Mouse (Mus musculus): ENCODE results near the gene Aaed1. TPM values are rescaled to one million over a fixed set of nuclear protein-coding genes. Genes with fewer than 3 reads are reported as not detected.

Aaed1 gene
- total RNA-seq (2021) = 10 to 100 TPM; 10.0 to 10.3 TPM

GRCm38 (mm10) chr13:64312024-64312915, at the start of gene Aaed1:
TSS of gene Aaed1 (minus strand) at chr13:64312710.
- peak; percentile 84 to 93 for DNase-seq (ENCODE audit: extremely low spot score in 1 of 2, low spot score in 2 of 2)
- intact Hi-C loops (cut with DNase I) = loop anchor here (5.0 kb wide), 1 partner anchor 55 kb away; no protein-coding TSS in a partner anchor

GRCm38 (mm10) chr13:64362139-64362538, 49.6 kb upstream of the Aaed1 start:
- no peak for DNase-seq (ENCODE audit: extremely low spot score in 1 of 2, low spot score in 2 of 2)
- intact Hi-C loops (cut with DNase I) = no loop called here

GRCm38 (mm10) chr13:64361020-64361419, 48.5 kb upstream of the Aaed1 start:
- intact Hi-C loops (cut with DNase I) = no loop called here
- no peak for DNase-seq (ENCODE audit: extremely low spot score in 1 of 2, low spot score in 2 of 2)

GRCm38 (mm10) chr13:64359702-64360101, 47.2 kb upstream of the Aaed1 start:
- intact Hi-C loops (cut with DNase I) = no loop called here
- DNase-seq (ENCODE audit: extremely low spot score in 1 of 2, low spot score in 2 of 2) = no peak

- intact Hi-C loops (cut with DNase I) = no loop called here
- DNase-seq (ENCODE audit: extremely low spot score in 1 of 2, low spot score in 2 of 2) = peak in 1 of 2 experiments; percentile 9
Observed at GRCm38 (mm10) chr13:64358476-64358875, 46.0 kb upstream of the Aaed1 start.

GRCm38 (mm10) chr13:64357389-64357788, 44.9 kb upstream of the Aaed1 start:
- intact Hi-C loops (cut with DNase I) = no loop called here
- no peak for DNase-seq (ENCODE audit: extremely low spot score in 1 of 2, low spot score in 2 of 2)

GRCm38 (mm10) chr13:64349474-64349873, 37.0 kb upstream of the Aaed1 start:
- no peak for DNase-seq (ENCODE audit: extremely low spot score in 1 of 2, low spot score in 2 of 2)
- intact Hi-C loops (cut with DNase I) = no loop called here

- intact Hi-C loops (cut with DNase I) = no loop called here
- DNase-seq (ENCODE audit: extremely low spot score in 1 of 2, low spot score in 2 of 2) = peak; percentile 32
Observed at GRCm38 (mm10) chr13:64344082-64344501, 31.6 kb upstream of the Aaed1 start.

- peak; percentile 6 to 24 for DNase-seq (ENCODE audit: extremely low spot score in 1 of 2, low spot score in 2 of 2)
- intact Hi-C loops (cut with DNase I) = no loop called here
Observed at GRCm38 (mm10) chr13:64343598-64343997, 31.1 kb upstream of the Aaed1 start.

- DNase-seq (ENCODE audit: extremely low spot score in 1 of 2, low spot score in 2 of 2) = no peak
- intact Hi-C loops (cut with DNase I) = no loop called here
Observed at GRCm38 (mm10) chr13:64335546-64336132, 23.1 kb upstream of the Aaed1 start.

- intact Hi-C loops (cut with DNase I) = no loop called here
- DNase-seq (ENCODE audit: extremely low spot score in 1 of 2, low spot score in 2 of 2) = no peak
Observed at GRCm38 (mm10) chr13:64333102-64333501, 20.6 kb upstream of the Aaed1 start.

GRCm38 (mm10) chr13:64332321-64332720, 19.8 kb upstream of the Aaed1 start:
- intact Hi-C loops (cut with DNase I) = no loop called here
- no peak for DNase-seq (ENCODE audit: extremely low spot score in 1 of 2, low spot score in 2 of 2)

- DNase-seq (ENCODE audit: extremely low spot score in 1 of 2, low spot score in 2 of 2) = no peak
- intact Hi-C loops (cut with DNase I) = loop anchor here (10.0 kb wide), 1 partner anchor 582 kb away; the partner anchor contains the start of gene Cntnap3
Observed at GRCm38 (mm10) chr13:64322561-64323281, 10.2 kb upstream of the Aaed1 start.

GRCm38 (mm10) chr13:64320334-64320733, 7.8 kb upstream of the Aaed1 start:
- DNase-seq (ENCODE audit: extremely low spot score in 1 of 2, low spot score in 2 of 2) = no peak
- intact Hi-C loops (cut with DNase I) = loop anchor here (10.0 kb wide), 1 partner anchor 584 kb away; the partner anchor contains the start of gene Cntnap3

GRCm38 (mm10) chr13:64319782-64320181, 7.3 kb upstream of the Aaed1 start:
- intact Hi-C loops (cut with DNase I) = loop anchor here (10.0 kb wide), 1 partner anchor 585 kb away; the partner anchor contains the start of gene Cntnap3
- no peak for DNase-seq (ENCODE audit: extremely low spot score in 1 of 2, low spot score in 2 of 2)

- DNase-seq (ENCODE audit: extremely low spot score in 1 of 2, low spot score in 2 of 2) = peak in 1 of 2 experiments; percentile 68
Observed at GRCm38 (mm10) chr13:64318355-64318754, 5.8 kb upstream of the Aaed1 start.

GRCm38 (mm10) chr13:64315483-64316050, 3.1 kb upstream of the Aaed1 start:
- intact Hi-C loops (cut with DNase I) = loop anchor here (1.0 kb wide), 2 partner anchors 118 to 124 kb away; no protein-coding TSS in a partner anchor
- DNase-seq (ENCODE audit: extremely low spot score in 1 of 2, low spot score in 2 of 2) = peak in 1 of 2 experiments; percentile 61

More at GRCm38 (mm10) chr13:64318355-64318754, 5.8 kb upstream of the Aaed1 start:
- intact Hi-C loops (cut with DNase I) = no loop called here

GRCm38 (mm10) chr13:64314041-64314440, 1.5 kb upstream of the Aaed1 start:
- no peak for DNase-seq (ENCODE audit: extremely low spot score in 1 of 2, low spot score in 2 of 2)
- intact Hi-C loops (cut with DNase I) = loop anchor here (5.0 kb wide), 1 partner anchor 53 kb away; no protein-coding TSS in a partner anchor

- DNase-seq (ENCODE audit: extremely low spot score in 1 of 2, low spot score in 2 of 2) = no peak
- intact Hi-C loops (cut with DNase I) = loop anchor here (5.0 kb wide), 1 partner anchor 54 kb away; no protein-coding TSS in a partner anchor
Observed at GRCm38 (mm10) chr13:64312916-64313289, 393 bp upstream of the Aaed1 start.

All from left cerebral cortex, postnatal 10 days (tissue).